Mouse (Mus musculus) stomach, embryonic 16.5 days (tissue): ENCODE results near the gene Tspan5. TPM values are rescaled to one million over a fixed set of nuclear protein-coding genes. Genes with fewer than 3 reads are reported as not detected.

Source experiments
- ATAC-seq: fragments of 200-750 bp; cut with Nextera tagmentation; 2 replicates; pipeline ENCODE4 v1.8.0; 2017; ENCODE audit warnings: moderate number of reproducible peaks, moderate TSS enrichment; ENCODE audit not compliant: insufficient read depth, low FRiP score
- H3K27ac ChIP-seq: fragments of 300-500 bp; sonication (generic); 2 replicates; pipeline ENCODE4 v1.5.1; 2014; ENCODE audit warnings: low read length
- H3K27me3 ChIP-seq: fragments of 300-500 bp; sonication (generic); 2 replicates; pipeline ENCODE4 v1.6.1; 2014; ENCODE audit warnings: low read length, control low read depth, mixed read lengths; ENCODE audit not compliant: control insufficient read depth, insufficient read depth
- H3K36me3 ChIP-seq: fragments of 300-500 bp; sonication (generic); 2 replicates; pipeline ENCODE4 v1.6.1; 2014; ENCODE audit warnings: low read length; ENCODE audit not compliant: control insufficient read depth, insufficient read depth
- H3K4me1 ChIP-seq: fragments of 300-500 bp; sonication (generic); 2 replicates; pipeline ENCODE4 v1.6.1; 2014; ENCODE audit warnings: low read length, control low read depth, mixed read lengths; ENCODE audit not compliant: control insufficient read depth, insufficient read depth
- H3K4me2 ChIP-seq: fragments of 300-500 bp; sonication (generic); 2 replicates; pipeline ENCODE4 v1.6.1; 2014; ENCODE audit warnings: low read depth, low read length, mixed read lengths
- H3K4me3 ChIP-seq: fragments of 300-500 bp; sonication (generic); replicated peaks from 2 replicates; pipeline ENCODE4 v1.5.1; 2014; ENCODE audit warnings: mild to moderate bottlenecking, low read length
- H3K9ac ChIP-seq: fragments of 300-500 bp; sonication (generic); 2 replicates; pipeline ENCODE4 v1.6.1; 2014; ENCODE audit warnings: low read length
- H3K9me3 ChIP-seq: fragments of 300-500 bp; sonication (generic); replicated peaks from 2 replicates; pipeline ENCODE4 v1.6.1; 2016; ENCODE audit warnings: low read length, control low read depth; ENCODE audit not compliant: control insufficient read depth
- WGBS: fragments of 180-500 bp; shearing (Covaris S2); extraction: QIAGEN DNeasy Blood & Tissue Kit; methylation state at CpG from one replicate; pipeline ENCODE4 v1.1.7; 2014; 5-methylcytosine and 5-hydroxymethylcytosine counted together
- polyA plus RNA-seq: library from polyadenylated mRNA; unstranded; fragments of >200 nt; fragmentation: Nextera tagmentation; extraction: Ambion mirVana; gene quantifications from 2 replicates; pipeline ENCODE4 v1.2.1, GENCODE M21; 2015

The Tspan5 gene
- polyA plus RNA-seq, 1 experiment from 2014 or later, result 31.1 TPM

DNA sequence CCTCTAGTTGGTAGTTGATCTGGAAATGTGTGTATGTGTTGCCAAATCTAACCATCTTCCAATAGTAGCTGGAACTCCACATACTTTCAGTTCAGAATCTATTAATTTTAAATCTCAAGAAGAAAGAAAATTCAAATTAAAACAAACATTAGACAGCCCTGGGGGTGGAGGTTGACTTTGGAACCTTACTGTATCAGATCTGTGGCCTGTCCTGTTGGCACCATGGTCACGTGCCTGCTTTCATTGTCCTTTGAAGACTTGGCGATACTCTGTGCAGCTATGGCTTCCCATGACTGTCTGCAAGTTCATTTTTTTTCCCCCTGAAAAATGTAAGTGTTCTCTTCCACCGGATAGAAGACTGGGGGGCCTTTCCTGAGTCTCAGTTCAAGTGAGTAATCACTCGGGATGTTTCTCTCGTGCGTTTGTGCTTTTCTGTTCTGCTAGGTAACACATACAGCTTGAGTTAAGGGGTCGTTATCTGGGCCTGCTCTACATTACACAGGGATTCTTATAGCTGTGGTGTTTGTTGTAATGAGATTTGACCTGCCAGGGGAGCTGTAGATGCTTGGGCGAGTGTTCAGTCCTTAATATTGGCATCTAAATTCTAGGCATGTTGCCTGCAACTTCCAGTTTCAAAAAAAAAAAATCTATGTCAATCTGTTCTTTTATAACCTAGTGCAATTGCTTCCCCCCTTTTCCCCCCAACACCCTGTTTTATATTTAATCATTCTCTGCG, 32.0 kb downstream of the Tspan5 start:
- Histone ChIP-seq H3K4me1 (peaks cover 29% of the 10 kb centered on the region), H3K27ac (peak overlapping the region; percentile 88), H3K36me3 (no peaks in the 10 kb centered on the region), H3K9me3 (no peaks in the 10 kb centered on the region), H3K4me2 (no peak overlapping the region; the same call in 1 of the 2 replicates), H3K9ac (no peak overlapping the region), H3K4me3 (no peak overlapping the region), H3K27me3 (no peaks in the 10 kb centered on the region)
- no peak for ATAC-seq
- WGBS, result 41% methylated on average over 9 of the region's 9 CpGs

DNA sequence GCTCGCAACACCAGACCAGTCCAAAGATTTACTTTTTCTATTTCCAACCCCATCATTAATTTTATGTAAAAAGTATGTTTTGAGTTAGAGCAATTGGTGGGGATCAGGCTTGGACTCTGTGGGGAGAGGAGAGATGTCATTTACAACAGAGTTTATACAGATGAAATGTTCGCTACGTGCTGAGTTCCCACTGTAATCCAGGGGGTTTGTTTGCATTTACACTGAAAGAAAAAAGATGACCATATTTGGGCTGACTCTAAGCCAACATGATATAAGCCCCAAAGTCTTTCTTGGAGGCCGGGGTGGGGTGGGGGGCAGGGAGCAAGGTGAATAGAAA, 32.6 kb downstream of the Tspan5 start:
- H3K4me3 ChIP-seq, result no peak overlapping the region
- H3K27ac ChIP-seq, result peak overlapping the region; percentile 88
- no peaks in the 10 kb centered on the region for H3K36me3 ChIP-seq
- peaks cover 29% of the 10 kb centered on the region for H3K4me1 ChIP-seq
- H3K9me3 ChIP-seq, result no peaks in the 10 kb centered on the region
- peak; percentile 69; the same call in 1 of the 2 replicates for ATAC-seq
- WGBS, result 31% methylated on average over 4 of the region's 4 CpGs
- no peak overlapping the region for H3K9ac ChIP-seq
- H3K27me3 ChIP-seq, result no peaks in the 10 kb centered on the region
- H3K4me2 ChIP-seq, result no peak overlapping the region

DNA sequence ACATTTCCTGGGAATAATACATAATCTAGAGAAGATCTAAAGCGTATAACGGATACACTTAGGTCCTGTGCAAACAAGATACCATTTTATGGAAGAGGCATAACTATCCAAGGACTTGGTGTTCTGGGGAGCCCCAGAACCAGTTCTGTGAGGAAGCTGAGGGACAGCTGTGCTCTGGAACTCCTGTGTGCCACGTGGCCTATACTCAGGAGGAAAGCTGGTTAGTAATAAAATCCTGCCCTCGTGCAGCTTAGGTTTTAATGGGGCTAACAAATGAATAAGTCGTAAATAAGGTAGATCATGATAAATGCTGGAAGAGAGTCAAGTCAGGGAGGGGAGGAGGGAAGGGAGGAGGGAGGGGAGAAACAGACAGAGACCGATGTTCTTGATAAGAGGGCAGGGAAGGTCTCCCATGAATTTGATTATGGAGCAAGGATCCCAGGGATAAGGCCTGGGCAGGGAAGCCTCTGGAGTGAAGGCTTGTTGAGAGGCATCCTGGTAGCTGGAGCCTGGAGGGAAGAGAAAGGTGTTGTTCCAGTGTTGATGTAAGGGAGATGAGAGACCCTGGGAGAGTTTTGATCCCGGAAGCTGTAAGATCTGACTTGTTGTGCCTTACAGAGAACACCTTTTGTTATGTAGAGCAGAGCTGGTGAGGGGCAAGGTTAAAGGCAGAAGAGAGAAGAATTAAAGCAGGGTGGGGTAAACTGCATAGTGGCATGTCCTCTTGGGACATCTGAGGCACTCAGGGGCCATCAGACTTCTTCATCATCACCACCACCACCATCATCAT, 34.1 kb downstream of the Tspan5 start:
- Histone ChIP-seq H3K27me3 (no peaks in the 10 kb centered on the region), H3K4me1 (peaks cover 32% of the 10 kb centered on the region), H3K36me3 (no peaks in the 10 kb centered on the region), H3K4me3 (no peak overlapping the region), H3K4me2 (no peak overlapping the region), H3K27ac (no peak overlapping the region), H3K9me3 (no peaks in the 10 kb centered on the region), H3K9ac (no peak overlapping the region)
- WGBS, result 61% methylated on average over 7 of the region's 7 CpGs
- no peak for ATAC-seq

DNA sequence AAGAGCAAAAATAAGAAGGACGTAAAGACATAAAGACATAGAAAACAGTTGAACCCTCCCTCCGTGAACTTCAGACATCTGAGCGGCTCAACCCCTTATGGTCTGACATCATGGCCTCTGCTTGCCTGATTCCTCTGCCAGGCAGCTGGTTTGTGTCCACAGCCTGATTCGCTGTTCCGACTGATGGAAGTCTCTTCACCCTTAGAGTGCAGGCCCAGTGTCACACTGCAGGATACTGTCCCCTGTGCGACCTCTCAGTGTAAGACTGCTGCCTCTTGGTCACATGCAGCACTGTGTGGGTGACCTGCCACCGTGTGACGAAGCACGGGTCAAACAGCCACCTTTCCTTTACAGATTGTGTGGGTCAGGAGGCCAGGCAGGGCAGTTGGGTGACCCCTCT, 39.5 kb downstream of the Tspan5 start:
- no peaks in the 10 kb centered on the region for H3K36me3 ChIP-seq
- H3K27me3 ChIP-seq, result no peaks in the 10 kb centered on the region
- H3K4me1 ChIP-seq, result peaks cover 28% of the 10 kb centered on the region
- no peaks in the 10 kb centered on the region for H3K9me3 ChIP-seq
- no peak overlapping the region for H3K27ac ChIP-seq
- no peak for ATAC-seq
- 49% methylated on average over 9 of the region's 9 CpGs for WGBS
- H3K4me3 ChIP-seq, result no peak overlapping the region
- H3K9ac ChIP-seq, result no peak overlapping the region
- no peak overlapping the region for H3K4me2 ChIP-seq

DNA sequence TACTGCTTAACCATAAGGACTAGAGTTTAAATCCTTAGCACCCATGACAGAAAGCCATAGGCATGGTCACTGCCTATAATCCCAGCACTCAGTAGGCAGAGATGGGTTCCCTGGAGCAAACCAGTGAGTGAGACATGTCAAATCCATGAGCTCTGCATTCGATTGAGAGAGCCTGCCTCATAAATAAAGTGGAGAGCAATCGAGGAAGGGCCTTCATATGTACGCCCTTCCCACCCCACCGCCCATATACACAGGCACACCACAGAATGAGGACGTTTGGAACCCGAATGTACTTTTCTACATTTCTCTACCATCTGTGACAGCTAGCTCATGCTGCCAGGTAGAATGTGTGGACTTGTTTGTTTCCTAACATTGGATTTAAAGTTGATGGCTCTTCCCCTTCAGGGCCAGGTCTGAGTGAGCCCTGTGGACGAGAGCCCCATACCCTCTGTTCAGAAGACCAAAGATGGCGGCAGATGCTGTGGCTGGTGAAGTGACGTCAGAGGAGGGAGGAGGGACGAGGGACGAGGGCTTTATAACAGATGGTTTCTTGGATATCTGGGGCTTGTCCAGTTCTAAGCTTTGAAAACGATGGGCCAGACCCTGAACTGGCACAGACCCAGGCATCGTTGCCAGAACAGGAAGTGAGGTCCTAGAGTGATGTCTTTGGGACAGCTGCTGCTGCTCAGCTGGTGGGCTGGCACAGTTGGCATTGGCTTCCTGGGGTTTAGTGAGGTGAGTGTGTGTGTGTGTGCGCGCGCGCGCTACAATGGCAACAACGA, 42.1 kb downstream of the Tspan5 start:
- Histone ChIP-seq H3K4me3 (no peak overlapping the region), H3K9ac (no peak overlapping the region), H3K4me2 (no peak overlapping the region), H3K9me3 (no peaks in the 10 kb centered on the region), H3K27ac (no peak overlapping the region), H3K4me1 (peaks cover 27% of the 10 kb centered on the region), H3K27me3 (no peaks in the 10 kb centered on the region), H3K36me3 (no peaks in the 10 kb centered on the region)
- WGBS, result 77% methylated on average over 19 of the region's 19 CpGs
- ATAC-seq, result peak; percentile 28; the same call in 1 of the 2 replicates

DNA sequence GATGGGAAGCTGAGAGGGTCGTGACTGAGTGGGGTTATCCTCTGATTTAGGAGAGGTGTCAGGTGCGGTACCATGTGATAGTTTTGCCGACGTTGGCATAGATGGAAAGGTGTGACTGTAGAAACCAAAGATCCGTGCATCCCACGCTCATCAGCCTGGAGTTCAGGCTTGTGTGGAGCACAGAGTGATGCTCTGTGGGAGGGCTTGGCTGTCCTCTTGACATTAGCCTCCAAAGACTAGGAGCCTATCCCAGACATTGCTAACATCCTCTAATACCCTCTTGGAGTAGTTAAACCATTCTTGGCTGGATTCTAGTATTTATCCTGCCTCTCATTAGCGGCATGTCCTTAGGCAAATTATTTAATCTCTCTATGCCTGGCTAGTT, 42.6 kb downstream of the Tspan5 start:
- H3K4me2 ChIP-seq, result no peak overlapping the region
- H3K9me3 ChIP-seq, result no peaks in the 10 kb centered on the region
- H3K9ac ChIP-seq, result no peak overlapping the region
- no peaks in the 10 kb centered on the region for H3K27me3 ChIP-seq
- peaks cover 24% of the 10 kb centered on the region for H3K4me1 ChIP-seq
- ATAC-seq, result no peak
- H3K4me3 ChIP-seq, result no peak overlapping the region
- 82% methylated on average over 7 of the region's 7 CpGs for WGBS
- no peaks in the 10 kb centered on the region for H3K36me3 ChIP-seq
- H3K27ac ChIP-seq, result no peak overlapping the region

DNA sequence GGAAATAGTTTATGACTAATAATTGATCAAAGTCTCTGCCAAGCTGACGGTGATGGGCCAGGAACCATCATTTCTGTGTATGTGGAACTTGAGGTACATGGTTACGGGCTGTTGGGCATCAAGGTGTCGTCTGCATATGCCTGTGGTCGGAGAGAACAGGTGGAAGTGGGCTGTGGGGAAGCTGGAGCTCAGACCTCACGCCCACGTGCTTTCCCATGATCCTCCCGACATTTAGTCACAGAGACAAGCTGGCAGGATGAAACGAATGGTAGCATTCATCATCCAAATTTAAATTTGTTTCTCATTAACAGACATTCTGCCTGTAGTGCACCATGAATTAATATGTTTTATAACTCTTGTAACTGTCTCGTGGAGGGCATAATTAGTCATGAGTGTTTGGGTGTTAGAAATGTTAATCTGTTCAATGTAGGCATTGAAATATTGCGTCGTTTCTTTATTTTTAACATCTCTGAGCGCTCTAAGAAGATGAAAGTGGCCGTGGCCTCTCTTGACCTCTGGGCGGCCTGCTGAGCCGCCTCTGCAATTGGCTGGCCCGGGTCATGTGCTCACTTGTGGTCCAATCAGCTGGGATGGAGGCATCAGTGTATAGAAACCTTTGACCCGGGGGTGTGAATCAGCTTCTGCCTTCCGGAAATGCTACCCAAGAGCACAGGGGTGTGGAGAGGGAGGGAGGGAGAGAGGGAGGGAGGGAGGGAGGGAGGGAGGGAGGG, 45.9 kb downstream of the Tspan5 start:
- Histone ChIP-seq H3K4me1 (peaks cover 10% of the 10 kb centered on the region; the same call in 1 of the 2 replicates), H3K27ac (no peak overlapping the region), H3K4me2 (no peak overlapping the region), H3K36me3 (no peaks in the 10 kb centered on the region), H3K9me3 (no peaks in the 10 kb centered on the region), H3K4me3 (no peak overlapping the region), H3K9ac (no peak overlapping the region), H3K27me3 (no peaks in the 10 kb centered on the region)
- ATAC-seq, result no peak
- WGBS, result 84% methylated on average over 18 of the region's 18 CpGs

DNA sequence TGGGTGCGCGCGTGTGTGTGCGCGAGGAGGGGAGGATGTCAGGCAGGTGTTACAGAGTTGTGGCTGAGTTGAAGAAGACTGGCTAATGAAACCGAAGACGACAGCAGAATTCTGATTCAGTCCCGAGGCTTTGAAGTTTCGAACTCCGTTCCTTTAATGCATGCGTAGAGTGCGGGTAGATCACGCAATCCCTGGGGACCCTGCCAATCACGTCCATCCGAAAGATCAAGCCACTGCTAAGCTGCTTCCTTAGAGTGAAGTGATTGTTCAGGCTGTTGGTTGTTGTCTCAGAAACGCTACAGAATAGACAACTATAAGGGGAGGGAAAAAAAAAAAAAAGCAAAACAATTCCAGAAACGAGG, 46.5 kb downstream of the Tspan5 start:
- no peak overlapping the region for H3K4me3 ChIP-seq
- H3K27me3 ChIP-seq, result no peaks in the 10 kb centered on the region
- H3K4me1 ChIP-seq, result peaks cover 10% of the 10 kb centered on the region; the same call in 1 of the 2 replicates
- no peaks in the 10 kb centered on the region for H3K36me3 ChIP-seq
- no peak overlapping the region for H3K27ac ChIP-seq
- no peak overlapping the region for H3K9ac ChIP-seq
- 86% methylated on average over 17 of the region's 17 CpGs for WGBS
- H3K9me3 ChIP-seq, result no peaks in the 10 kb centered on the region
- H3K4me2 ChIP-seq, result no peak overlapping the region
- ATAC-seq, result no peak
